Mouse (Mus musculus) lung, postnatal 0 days (tissue): ENCODE results near the gene Rab20.

Experiments used
- CTCF ChIP-seq: IDR thresholded peaks from 2 replicates; pipeline ENCODE4 v1.5.1; 2016; ENCODE audit warnings: antibody characterized with exemption, mild to moderate bottlenecking
- EP300 ChIP-seq: IDR thresholded peaks from 2 replicates; pipeline ENCODE4 v1.6.1; 2016; ENCODE audit warnings: antibody characterized with exemption, mild to moderate bottlenecking, control low read depth

- TF ChIP-seq EP300: no peak
- TF ChIP-seq CTCF: no peak
These were observed 19.5 kb downstream of the Rab20 start for GRCm38 (mm10) chr8:11459016-11459415.
